7 mouse cellular contexts compared by ENCODE assay signal in genomic region chr12:108292419-108292818, GRCm38 (mm10). TPM values are rescaled to one million over a fixed set of nuclear protein-coding genes. Genes with fewer than 3 reads are reported as not detected.
DNase-seq lines count a peak whose midpoint lies in the region; ATAC-seq lines count a peak whose summit lies in the region.

No protein-coding gene starts in this region.

- H3K9me3 ChIP-seq in lung, embryonic 16.5 days (ENCODE audit: control insufficient read depth, low read length): no peaks in the 10 kb centered on the region
- H3K9me3 ChIP-seq in embryonic facial prominence, embryonic 12.5 days: no peaks in the 10 kb centered on the region
- H3K9me3 ChIP-seq in intestine, embryonic 16.5 days (ENCODE audit: control insufficient read depth, low read length): no peaks in the 10 kb centered on the region

- WGBS in lung, embryonic 16.5 days: 14% methylated on average over 9 of the region's 9 CpGs
- 7% methylated on average over 9 of the region's 9 CpGs for WGBS in embryonic facial prominence, embryonic 12.5 days
- 27% methylated on average over 9 of the region's 9 CpGs for WGBS in intestine, embryonic 16.5 days

- peaks cover 8% of the 10 kb centered on the region for H3K4me1 ChIP-seq in lung, embryonic 16.5 days (replicated peaks; ENCODE audit: control insufficient read depth, insufficient read depth, low read length)
- peaks cover 9% of the 10 kb centered on the region for H3K4me1 ChIP-seq in embryonic facial prominence, embryonic 12.5 days
- peaks cover 5% of the 10 kb centered on the region; the same call in 1 of the 2 replicates for H3K4me1 ChIP-seq in intestine, embryonic 16.5 days (ENCODE audit: control insufficient read depth, insufficient read depth, low read length)

- no peak overlapping the region for H3K4me3 ChIP-seq in lung, embryonic 16.5 days (ENCODE audit: low read length)
- H3K4me3 ChIP-seq in embryonic facial prominence, embryonic 12.5 days: 0 out of 2 replicates have a peak overlapping the region, but pooled peaks have one; percentile 5
- H3K4me3 ChIP-seq in intestine, embryonic 16.5 days (ENCODE audit: low read length): no peak overlapping the region

- no peak overlapping the region for H3K27ac ChIP-seq in lung, embryonic 16.5 days (ENCODE audit: low read length)
- no peak overlapping the region for H3K27ac ChIP-seq in embryonic facial prominence, embryonic 12.5 days
- H3K27ac ChIP-seq in intestine, embryonic 16.5 days (ENCODE audit: low read length): no peak overlapping the region

- no peak overlapping the region for H3K9ac ChIP-seq in lung, embryonic 16.5 days (ENCODE audit: low read length)
- no peak overlapping the region for H3K9ac ChIP-seq in embryonic facial prominence, embryonic 12.5 days
- no peak overlapping the region for H3K9ac ChIP-seq in intestine, embryonic 16.5 days (ENCODE audit: low read depth, low read length)

- no peaks in the 10 kb centered on the region for H3K36me3 ChIP-seq in lung, embryonic 16.5 days (ENCODE audit: control insufficient read depth, insufficient read depth, low read length)
- H3K36me3 ChIP-seq in embryonic facial prominence, embryonic 12.5 days: no peaks in the 10 kb centered on the region
- no peaks in the 10 kb centered on the region for H3K36me3 ChIP-seq in intestine, embryonic 16.5 days (ENCODE audit: control insufficient read depth, insufficient read depth, low read length)

- ATAC-seq in lung, embryonic 16.5 days (ENCODE audit: low read depth): peak; percentile 61
- peak; percentile 66; the same call in 1 of the 2 replicates for ATAC-seq in embryonic facial prominence, embryonic 12.5 days (ENCODE audit: insufficient number of reproducible peaks, insufficient read depth, low FRiP score, low TSS enrichment)
- peak; percentile 72 for ATAC-seq in intestine, embryonic 16.5 days

- H3K27me3 ChIP-seq in lung, embryonic 16.5 days (ENCODE audit: control insufficient read depth, insufficient read depth, low read depth, low read length): no peaks in the 10 kb centered on the region
- no peaks in the 10 kb centered on the region for H3K27me3 ChIP-seq in embryonic facial prominence, embryonic 12.5 days
- H3K27me3 ChIP-seq in intestine, embryonic 16.5 days (replicated peaks; ENCODE audit: control insufficient read depth, insufficient read depth, low read length): no peaks in the 10 kb centered on the region

- DNase-seq in lung, adult 18-20 months: no peak
- peak; percentile 51 for DNase-seq in neural tube, embryonic 10.5 days (ENCODE audit: extremely low spot score, low spot score)
- DNase-seq in layer of hippocampus, adult 9-11 months: no peak
- no peak for DNase-seq in adrenal gland, postnatal 4 days (ENCODE audit: low spot score in 2 of 2)

- 0 out of 2 replicates have a peak overlapping the region, but pooled peaks have one; percentile 38 for H3K4me2 ChIP-seq in lung, embryonic 16.5 days (ENCODE audit: low read depth, low read length)
- H3K4me2 ChIP-seq in embryonic facial prominence, embryonic 12.5 days (replicated peaks): peak overlapping the region; percentile 32
- H3K4me2 ChIP-seq in intestine, embryonic 16.5 days (ENCODE audit: low read depth, low read length): 0 out of 2 replicates have a peak overlapping the region, but pooled peaks have one; percentile 33

RNA-seq across cellular contexts. Expression of gene Hhipl1, which starts 13.7 kb away (rescaled TPM):
- polyA plus RNA-seq in lung, embryonic 16.5 days (2015; fragmentation: Nextera tagmentation; extraction: Ambion mirVana): 0.88 and 0.91 TPM in 2 replicates
- polyA plus RNA-seq in embryonic facial prominence, embryonic 12.5 days (2016; fragmentation: Nextera tagmentation; extraction: Ambion mirVana): 1.0 and 1.1 TPM in 2 replicates
- 0.43 and 0.53 TPM in 2 replicates for polyA plus RNA-seq in intestine, embryonic 16.5 days (2015; fragmentation: Nextera tagmentation; extraction: Ambion mirVana)
- 1 to 10 TPM; 1.1 to 1.3 TPM for total RNA-seq in adrenal gland, postnatal 4 days (2021)

RNA-seq across cellular contexts. Expression of gene Ccdc85c, which starts 17.2 kb away (rescaled TPM):
- polyA plus RNA-seq in lung, embryonic 16.5 days (2015; fragmentation: Nextera tagmentation; extraction: Ambion mirVana): 4.6 and 5.5 TPM in 2 replicates
- 7.7 and 7.9 TPM in 2 replicates for polyA plus RNA-seq in embryonic facial prominence, embryonic 12.5 days (2016; fragmentation: Nextera tagmentation; extraction: Ambion mirVana)
- polyA plus RNA-seq in intestine, embryonic 16.5 days (2015; fragmentation: Nextera tagmentation; extraction: Ambion mirVana): 4.8 and 7.1 TPM in 2 replicates
- total RNA-seq in adrenal gland, postnatal 4 days (2021): 10 to 100 TPM; 29.6 to 29.9 TPM

RNA-seq across cellular contexts. Expression of gene Cyp46a1, which starts 41.8 kb away (rescaled TPM):
- 6.5 and 7.4 TPM in 2 replicates for polyA plus RNA-seq in lung, embryonic 16.5 days (2015; fragmentation: Nextera tagmentation; extraction: Ambion mirVana)
- 5.9 and 7.4 TPM in 2 replicates for polyA plus RNA-seq in embryonic facial prominence, embryonic 12.5 days (2016; fragmentation: Nextera tagmentation; extraction: Ambion mirVana)
- polyA plus RNA-seq in intestine, embryonic 16.5 days (2015; fragmentation: Nextera tagmentation; extraction: Ambion mirVana): 3.8 and 4.6 TPM in 2 replicates
- 1 to 10 TPM; 4.9 to 7.1 TPM for total RNA-seq in adrenal gland, postnatal 4 days (2021)
